Mouse (Mus musculus) heart, embryonic 14.5 days (tissue): ENCODE results near the gene Uso1. TPM values are rescaled to one million over a fixed set of nuclear protein-coding genes. Genes with fewer than 3 reads are reported as not detected.

Source experiments
- ATAC-seq: fragments of 200-750 bp; cut with Nextera tagmentation; 2 replicates; pipeline ENCODE4 v1.8.0; 2017; ENCODE audit warnings: low read depth, moderate TSS enrichment; ENCODE audit not compliant: insufficient number of reproducible peaks, insufficient read depth, low FRiP score
- H3K27ac ChIP-seq, 2 experiments: fragments of 200-500 bp in 1 of 2; fragments of 300-500 bp in 1 of 2; sonication (generic) in 1 of 2; replicated peaks in 1 of 2; 2 replicates each; pipeline ENCODE4 v1.5.1; 2012 to 2014; ENCODE audit warnings: low read depth in 2 of 2, low read length in 2 of 2, control low read depth in 1 of 2, mild to moderate bottlenecking in 1 of 2, mixed read lengths in 1 of 2; ENCODE audit not compliant: control insufficient read depth in 1 of 2, insufficient read depth in 1 of 2
- H3K27me3 ChIP-seq: fragments of 300-500 bp; sonication (generic); 2 replicates; pipeline ENCODE4 v1.6.1; 2014; ENCODE audit warnings: mild to moderate bottlenecking, low read length, control low read depth; ENCODE audit not compliant: control insufficient read depth, insufficient read depth
- H3K36me3 ChIP-seq: fragments of 300-500 bp; sonication (generic); 2 replicates; pipeline ENCODE4 v1.6.1; 2014; ENCODE audit warnings: mild to moderate bottlenecking, control low read depth, low read length, mixed read lengths; ENCODE audit not compliant: control insufficient read depth, insufficient read depth
- H3K4me1 ChIP-seq, 2 experiments: fragments of 200-500 bp in 1 of 2; fragments of 300-500 bp in 1 of 2; sonication (generic) in 1 of 2; 2 replicates each; pipeline ENCODE4 v1.6.1; 2012 to 2014; ENCODE audit warnings: low read length in 2 of 2, control low read depth in 1 of 2, mixed read lengths in 1 of 2; ENCODE audit not compliant: control insufficient read depth in 2 of 2, insufficient read depth in 2 of 2
- H3K4me2 ChIP-seq: fragments of 300-500 bp; sonication (generic); 2 replicates; pipeline ENCODE4 v1.6.1; 2014; ENCODE audit warnings: mild to moderate bottlenecking, low read length
- H3K4me3 ChIP-seq, 2 experiments: fragments of 200-500 bp in 1 of 2; fragments of 300-500 bp in 1 of 2; sonication (generic) in 1 of 2; 2 replicates each; pipeline ENCODE4 v1.5.1; 2012 to 2014; ENCODE audit warnings: low read length in 2 of 2, mild to moderate bottlenecking in 2 of 2, control low read depth in 1 of 2, low read depth in 1 of 2, moderate library complexity in 1 of 2; ENCODE audit not compliant: control insufficient read depth in 1 of 2, insufficient read depth in 1 of 2
- H3K9ac ChIP-seq: fragments of 300-500 bp; sonication (generic); 2 replicates; pipeline ENCODE4 v1.6.1; 2014; ENCODE audit warnings: mild to moderate bottlenecking, low read length
- H3K9me3 ChIP-seq: fragments of 300-500 bp; sonication (generic); 2 replicates; pipeline ENCODE4 v1.6.1; 2016; ENCODE audit warnings: low read length, control low read depth; ENCODE audit not compliant: control insufficient read depth
- WGBS: fragments of 180-500 bp; shearing (Covaris S2); extraction: QIAGEN DNeasy Blood & Tissue Kit; methylation state at CpG from one replicate; pipeline ENCODE4 v1.1.7; 2014; 5-methylcytosine and 5-hydroxymethylcytosine counted together
- polyA plus RNA-seq: library from polyadenylated mRNA; unstranded; fragments of >200 nt; fragmentation: Nextera tagmentation; extraction: Ambion mirVana; gene quantifications from 2 replicates; pipeline ENCODE4 v1.2.1, GENCODE M21; 2014

Uso1 gene
- polyA plus RNA-seq, 1 experiment from 2014 or later = 22.9 TPM

DNA sequence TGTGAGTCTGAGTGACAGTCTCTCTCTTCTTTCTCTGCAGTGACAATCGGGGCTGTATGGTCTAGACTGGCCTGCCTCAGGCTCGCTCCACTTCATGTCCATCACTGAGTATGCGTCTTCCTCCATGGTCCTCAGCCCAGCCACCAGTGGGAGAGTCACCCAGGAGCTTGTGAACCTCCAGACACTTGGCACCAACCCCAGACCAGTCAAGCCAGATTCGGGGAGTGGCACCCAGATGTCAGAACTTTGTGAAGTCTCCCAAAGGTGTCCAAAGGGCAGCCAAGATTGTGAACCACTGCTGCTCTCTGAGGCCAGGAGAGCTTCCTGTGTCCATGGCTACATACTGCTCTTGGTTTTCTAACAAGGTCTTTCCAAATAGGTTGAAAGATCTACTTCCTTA lies 74.5 kb downstream of the Uso1 start:
- Histone ChIP-seq H3K4me1 (no peaks in the 10 kb centered on the region), H3K4me2 (no peak overlapping the region), H3K4me3 (no peak overlapping the region), H3K9ac (no peak overlapping the region), H3K36me3 (no peaks in the 10 kb centered on the region), H3K9me3 (no peaks in the 10 kb centered on the region), H3K27ac (no peak overlapping the region), H3K27me3 (no peaks in the 10 kb centered on the region)
- WGBS = 79% methylated on average over 4 of the region's 4 CpGs
- ATAC-seq = no peak

DNA sequence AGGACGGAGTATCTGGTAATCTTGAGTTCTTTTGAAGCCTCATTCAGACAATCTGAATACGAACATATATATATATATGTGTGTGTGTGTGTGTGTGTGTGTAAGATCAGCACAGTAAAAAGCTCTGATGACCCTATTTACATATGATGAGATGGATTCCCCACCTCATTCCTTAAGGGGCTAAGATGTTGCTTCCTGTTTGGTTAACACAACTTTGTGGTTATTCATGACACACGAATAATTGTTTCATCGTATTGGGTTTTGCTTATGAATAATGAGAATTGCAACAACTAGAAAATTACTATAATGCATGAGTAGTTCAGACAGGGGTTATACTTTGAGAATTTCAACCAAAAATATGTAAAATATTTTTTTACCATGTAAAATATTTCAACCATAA lies 77.6 kb downstream of the Uso1 start, which contains the start of gene U90926:
Gene U90926 (minus strand): TSS at position 101 of the 400 bp plus-strand sequence.
- ATAC-seq = no peak
- WGBS = 81% methylated on average over 4 of the region's 4 CpGs

DNA sequence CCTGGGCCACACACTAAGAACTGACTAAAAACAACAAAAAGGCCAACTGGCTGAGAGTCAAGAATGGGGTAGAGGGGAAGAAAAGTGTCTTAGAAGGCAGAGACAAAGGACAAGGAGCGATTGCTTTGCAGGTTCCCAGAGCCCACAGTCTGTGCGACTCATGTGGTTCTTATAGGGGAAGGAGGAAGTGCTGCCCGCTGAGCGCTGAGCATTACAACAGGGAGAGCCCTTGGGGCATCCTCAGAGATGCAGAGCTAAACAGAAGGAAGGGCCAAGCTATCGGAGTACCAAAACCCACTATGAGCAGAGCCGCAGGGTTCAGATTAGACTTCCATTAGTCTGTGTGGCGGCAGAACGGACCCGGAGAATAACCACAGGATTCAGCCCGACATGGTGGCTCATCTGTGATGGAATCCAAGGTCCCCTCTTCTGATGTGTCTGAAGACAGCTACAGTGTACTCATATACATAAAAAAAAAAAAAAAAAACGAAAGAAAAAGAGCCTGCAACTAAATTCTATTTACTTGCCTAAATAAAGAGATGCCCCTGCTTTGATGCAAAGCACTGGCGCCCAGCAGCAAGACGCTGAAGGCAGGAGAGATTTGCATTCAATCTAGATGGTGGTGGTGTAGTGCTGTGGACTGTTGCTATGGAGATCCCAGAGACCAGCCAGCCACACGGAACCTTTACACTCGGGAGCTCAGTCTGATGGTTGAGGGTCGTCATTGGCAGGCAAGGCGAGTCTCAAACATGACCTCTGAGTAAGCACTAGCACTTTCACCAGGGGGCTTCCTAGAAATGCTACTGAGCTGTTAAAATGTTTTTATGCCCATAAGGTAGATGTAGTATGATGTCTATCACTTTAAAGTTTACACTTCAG lies 81.4 kb downstream of the Uso1 start:
- H3K4me3 ChIP-seq = no peak overlapping the region
- H3K4me2 ChIP-seq = no peak overlapping the region
- no peaks in the 10 kb centered on the region for H3K27me3 ChIP-seq
- no peaks in the 10 kb centered on the region for H3K36me3 ChIP-seq
- H3K27ac ChIP-seq = no peak overlapping the region
- no peak overlapping the region for H3K9ac ChIP-seq
- H3K4me1 ChIP-seq = peaks cover 2 to 7% of the 10 kb centered on the region in 2 experiments; a peak in 3 of 4 replicates
- ATAC-seq = no peak
- WGBS = 59% methylated on average over 17 of the region's 17 CpGs
- no peaks in the 10 kb centered on the region for H3K9me3 ChIP-seq

More for the DNA sequence above, 77.6 kb downstream of the Uso1 start, which contains the start of gene U90926:
- H3K27me3 ChIP-seq = no peaks in the 10 kb centered on the region
- no peak within 1 kb of the TSS for H3K4me2 ChIP-seq
- no peaks in the 10 kb centered on the region for H3K36me3 ChIP-seq
- no peak within 1 kb of the TSS for H3K9ac ChIP-seq
- H3K4me1 ChIP-seq = peaks cover 2 to 7% of the 10 kb centered on the region in 2 experiments; a peak in 3 of 4 replicates
- no peak within 1 kb of the TSS for H3K4me3 ChIP-seq
- H3K9me3 ChIP-seq = no peaks in the 10 kb centered on the region
- H3K27ac ChIP-seq = no peak within 1 kb of the TSS

DNA sequence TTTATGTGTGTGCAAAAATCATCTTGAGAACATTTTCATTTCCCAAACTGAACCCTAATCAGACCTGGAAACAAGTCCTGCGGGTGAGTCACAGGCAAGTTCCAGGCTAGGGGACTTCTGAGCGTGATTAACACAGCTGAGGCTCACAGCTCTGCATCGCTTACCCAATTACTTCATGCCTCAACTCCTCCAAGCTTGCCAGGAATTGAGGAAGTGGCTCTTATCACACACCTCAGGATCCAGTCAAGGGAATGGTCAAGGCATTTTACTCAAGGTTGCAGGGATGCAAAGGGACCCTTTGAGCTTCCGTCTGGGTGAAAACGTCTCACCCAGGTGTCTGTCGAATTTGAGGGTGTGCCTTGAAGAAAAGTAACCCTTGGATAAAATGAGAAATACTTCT lies 82.1 kb downstream of the Uso1 start:
- Histone ChIP-seq H3K9ac (no peak overlapping the region), H3K27me3 (no peaks in the 10 kb centered on the region), H3K4me3 (no peak overlapping the region), H3K27ac (no peak overlapping the region), H3K4me2 (no peak overlapping the region), H3K4me1 (peaks cover 2 to 7% of the 10 kb centered on the region in 2 experiments; a peak in 3 of 4 replicates), H3K9me3 (no peaks in the 10 kb centered on the region), H3K36me3 (no peaks in the 10 kb centered on the region)
- ATAC-seq = no peak
- WGBS = 38% methylated on average over 6 of the region's 6 CpGs

DNA sequence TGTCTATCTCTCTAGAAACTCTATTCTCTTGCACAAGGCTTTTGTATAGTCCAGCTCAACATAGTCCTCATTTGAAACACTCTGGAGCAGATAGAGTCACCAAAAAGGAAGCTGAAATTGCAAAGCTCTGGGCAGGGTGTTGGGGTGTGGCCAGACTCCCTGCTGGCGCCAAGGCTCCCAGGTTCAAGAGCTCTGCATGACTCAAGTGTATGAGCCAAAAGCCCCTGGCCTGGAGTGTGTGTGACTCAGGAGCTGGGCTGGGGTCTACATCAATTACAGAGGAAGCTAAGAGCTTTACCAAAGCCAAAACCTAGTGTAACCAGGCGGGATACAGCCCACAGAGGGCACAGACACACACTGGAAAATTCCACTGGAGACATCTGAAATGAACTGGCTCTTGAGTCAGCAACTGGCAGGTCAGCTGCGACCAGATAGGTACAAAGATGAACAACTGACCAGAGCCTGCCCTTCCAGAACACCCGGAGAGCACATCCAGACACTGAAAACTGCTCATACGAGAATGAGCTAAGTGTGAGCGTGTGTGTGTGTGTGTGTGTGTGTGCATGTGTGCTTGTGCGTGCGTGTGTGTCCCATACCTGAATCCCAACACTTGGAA lies 82.7 kb downstream of the Uso1 start:
- ATAC-seq = no peak
- WGBS = 79% methylated on average over 8 of the region's 8 CpGs
- no peaks in the 10 kb centered on the region for H3K27me3 ChIP-seq
- H3K36me3 ChIP-seq = no peaks in the 10 kb centered on the region
- H3K9ac ChIP-seq = no peak overlapping the region
- H3K4me1 ChIP-seq = peaks cover 2 to 7% of the 10 kb centered on the region in 2 experiments; a peak in 3 of 4 replicates
- H3K4me2 ChIP-seq = no peak overlapping the region
- H3K4me3 ChIP-seq = no peak overlapping the region
- H3K9me3 ChIP-seq = no peaks in the 10 kb centered on the region
- H3K27ac ChIP-seq = no peak overlapping the region

DNA sequence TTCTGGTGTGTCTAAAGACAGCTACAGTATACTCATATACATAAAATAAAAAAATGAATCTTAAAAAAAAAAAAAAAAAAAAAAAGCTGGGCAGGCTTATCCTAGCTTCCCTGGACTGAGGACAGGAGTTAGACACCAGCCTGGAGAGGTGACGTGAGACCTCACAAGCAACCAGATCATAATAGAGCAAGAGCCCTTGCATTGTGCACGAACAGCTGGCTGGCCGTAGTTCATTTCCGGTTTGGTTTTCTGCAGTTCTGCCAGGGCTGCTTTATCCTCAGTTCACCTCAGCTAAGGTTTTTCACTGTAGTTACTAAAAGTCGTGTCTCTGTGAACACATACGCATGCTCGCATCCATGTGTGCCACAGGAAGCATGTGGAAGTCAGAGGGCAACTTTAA lies 90.0 kb downstream of the Uso1 start:
- no peaks in the 10 kb centered on the region for H3K36me3 ChIP-seq
- no peak overlapping the region for H3K9ac ChIP-seq
- no peak for ATAC-seq
- no peak overlapping the region for H3K4me2 ChIP-seq
- no peak overlapping the region for H3K27ac ChIP-seq
- H3K9me3 ChIP-seq = no peaks in the 10 kb centered on the region
- WGBS = 76% methylated on average over 7 of the region's 7 CpGs
- H3K4me1 ChIP-seq = no peaks in the 10 kb centered on the region; a peak in 1 of 4 replicates
- no peak overlapping the region for H3K4me3 ChIP-seq
- no peaks in the 10 kb centered on the region for H3K27me3 ChIP-seq

DNA sequence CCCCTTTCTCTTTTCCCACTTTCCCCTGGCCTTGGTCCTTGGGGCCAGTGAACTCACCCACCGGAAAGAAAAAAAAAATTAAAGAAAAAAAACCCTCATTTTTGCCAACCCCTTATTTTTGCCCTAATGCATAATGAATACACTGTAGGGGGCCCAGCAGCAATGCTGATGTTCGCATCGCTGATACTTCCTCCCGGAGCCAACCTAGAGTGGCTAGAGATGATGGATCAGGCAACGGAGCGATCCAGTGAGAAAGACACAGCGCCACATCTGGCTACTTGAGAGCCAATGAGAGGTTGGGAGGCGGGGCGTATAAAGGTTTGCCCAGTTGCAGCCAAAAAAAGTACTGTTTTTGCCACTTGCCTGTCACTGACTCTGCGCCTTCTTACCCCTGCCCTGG lies 91.0 kb downstream of the Uso1 start:
- Histone ChIP-seq H3K4me3 (no peak overlapping the region), H3K36me3 (no peaks in the 10 kb centered on the region), H3K9ac (no peak overlapping the region), H3K4me1 (no peaks in the 10 kb centered on the region; a peak in 1 of 4 replicates), H3K27ac (no peak overlapping the region), H3K9me3 (no peaks in the 10 kb centered on the region), H3K4me2 (no peak overlapping the region), H3K27me3 (no peaks in the 10 kb centered on the region)
- ATAC-seq = no peak
- WGBS = 21% methylated on average over 10 of the region's 10 CpGs
